Mouse (Mus musculus) cerebellum, postnatal 10 days (tissue): Measurements from ENCODE around the gene Slc35d1.

Experiments used
- DNase-seq, 2 experiments: peaks; one replicate each; pipeline ENCODE4 v3.0.0; 2021; ENCODE audit warnings: mixed read lengths in 2 of 2

Gene Slc35d1

GRCm38 (mm10) chr4:103214925-103215820 lies at the start of gene Slc35d1:
TSS of gene Slc35d1 (minus strand) at chr4:103215164.
- peak; percentile 87 to 93 for DNase-seq

- DNase-seq, result no peak
Measured at GRCm38 (mm10) chr4:103263812-103264396, 48.9 kb upstream of the Slc35d1 start.

GRCm38 (mm10) chr4:103263378-103263777 lies 48.4 kb upstream of the Slc35d1 start:
- no peak for DNase-seq

GRCm38 (mm10) chr4:103258817-103259216 lies 43.9 kb upstream of the Slc35d1 start:
- DNase-seq, result peak; percentile 14 to 19

- no peak for DNase-seq
Measured at GRCm38 (mm10) chr4:103253846-103254245, 38.9 kb upstream of the Slc35d1 start.

- no peak for DNase-seq
Measured at GRCm38 (mm10) chr4:103249436-103250085, 34.6 kb upstream of the Slc35d1 start.

GRCm38 (mm10) chr4:103247813-103248212 lies 32.8 kb upstream of the Slc35d1 start:
- no peak for DNase-seq

GRCm38 (mm10) chr4:103247249-103247648 lies 32.3 kb upstream of the Slc35d1 start:
- no peak for DNase-seq

GRCm38 (mm10) chr4:103232156-103232555 lies 17.2 kb upstream of the Slc35d1 start:
- no peak for DNase-seq

GRCm38 (mm10) chr4:103222854-103223253 lies 7.9 kb upstream of the Slc35d1 start:
- no peak for DNase-seq

GRCm38 (mm10) chr4:103221789-103222188 lies 6.8 kb upstream of the Slc35d1 start:
- no peak for DNase-seq

GRCm38 (mm10) chr4:103219011-103219410 lies 4.0 kb upstream of the Slc35d1 start:
- DNase-seq, result no peak

- no peak for DNase-seq
Measured at GRCm38 (mm10) chr4:103216046-103216445, 1.1 kb upstream of the Slc35d1 start.

GRCm38 (mm10) chr4:103214498-103214924 lies 453 bp downstream of the Slc35d1 start:
- DNase-seq, result peak; percentile 87 to 89

GRCm38 (mm10) chr4:103213859-103214497 lies 986 bp downstream of the Slc35d1 start:
- peak; percentile 23 to 24 for DNase-seq

GRCm38 (mm10) chr4:103208553-103208952 lies 6.4 kb downstream of the Slc35d1 start:
- DNase-seq, result no peak

GRCm38 (mm10) chr4:103203646-103204045 lies 11.3 kb downstream of the Slc35d1 start:
- DNase-seq, result no peak

GRCm38 (mm10) chr4:103200046-103200445 lies 14.9 kb downstream of the Slc35d1 start:
- DNase-seq, result peak; percentile 60 to 72

- no peak for DNase-seq
Measured at GRCm38 (mm10) chr4:103199086-103199485, 15.9 kb downstream of the Slc35d1 start.

- no peak for DNase-seq
Measured at GRCm38 (mm10) chr4:103197401-103197800, 17.6 kb downstream of the Slc35d1 start.

- DNase-seq, result peak in 1 of 2 experiments; percentile 17
Measured at GRCm38 (mm10) chr4:103192421-103192820, 22.5 kb downstream of the Slc35d1 start.

- no peak for DNase-seq
Measured at GRCm38 (mm10) chr4:103188786-103189640, 26.0 kb downstream of the Slc35d1 start.
